Mouse (Mus musculus): Measurements from ENCODE around the gene Ncln. TPM values are rescaled to one million over a fixed set of nuclear protein-coding genes. Genes with fewer than 3 reads are reported as not detected.

The Ncln gene
- 10 to 100 TPM; 77.5 to 87.4 TPM for total RNA-seq (2021)
- long read RNA-seq, transcript Ncln-202 (14 exons, 2,841 nt), result minor isoform, 23 of 91 reads
- long read RNA-seq, transcript Ncln-201 (14 exons, 3,118 nt), result major isoform, 43 of 91 reads
- long read RNA-seq, partial matches to known transcripts, result 9 of 91 reads
- long read RNA-seq, other reads (novel, unspliced or antisense), result 16 of 91 reads

GRCm38 (mm10) chr10:81496264-81496901, at the start of gene Ncln:
Gene Ncln, minus strand, starts transcription at chr10:81496392.
- peak; percentile 97 to 100 for DNase-seq (ENCODE audit: low spot score in 2 of 2)

DNA sequence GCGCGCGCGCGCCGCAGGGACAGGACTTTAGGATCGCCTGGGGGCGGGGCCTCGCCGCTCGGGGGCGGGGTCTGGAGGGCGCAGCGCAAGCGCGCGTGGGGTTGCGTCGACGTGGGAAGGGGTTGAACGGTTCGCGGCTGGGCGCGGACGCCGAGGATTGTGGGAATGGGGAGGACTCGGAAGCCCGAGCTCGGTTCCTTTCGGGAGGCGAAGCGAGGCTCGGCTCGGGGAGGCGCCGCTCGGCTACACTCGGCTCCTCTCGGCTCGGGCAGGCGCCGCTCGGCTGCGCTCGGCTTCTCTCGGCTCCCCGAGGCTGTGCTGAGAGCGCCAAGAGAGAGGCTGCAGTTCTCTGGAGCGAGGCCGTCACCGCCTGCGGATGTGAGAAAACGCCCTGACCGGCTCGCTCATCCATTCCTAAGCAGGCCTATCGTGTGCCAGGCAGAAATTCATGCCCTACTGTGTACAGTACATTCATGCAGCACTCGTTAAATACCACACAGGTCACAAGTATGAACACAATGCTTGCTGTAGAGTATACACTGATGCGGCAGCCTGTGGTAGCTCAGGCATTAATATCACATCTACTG, 49.1 kb upstream of the Ncln start, which contains the start of gene Gna11:
Gene Gna11, minus strand, starts transcription at position 30 of the 587 bp plus-strand sequence.
- DNase-seq (ENCODE audit: low spot score in 2 of 2), result peak; percentile 100

GRCm38 (mm10) chr10:81544296-81545160, 48.3 kb upstream of the Ncln start:
- DNase-seq (ENCODE audit: low spot score in 2 of 2), result no peak

DNA sequence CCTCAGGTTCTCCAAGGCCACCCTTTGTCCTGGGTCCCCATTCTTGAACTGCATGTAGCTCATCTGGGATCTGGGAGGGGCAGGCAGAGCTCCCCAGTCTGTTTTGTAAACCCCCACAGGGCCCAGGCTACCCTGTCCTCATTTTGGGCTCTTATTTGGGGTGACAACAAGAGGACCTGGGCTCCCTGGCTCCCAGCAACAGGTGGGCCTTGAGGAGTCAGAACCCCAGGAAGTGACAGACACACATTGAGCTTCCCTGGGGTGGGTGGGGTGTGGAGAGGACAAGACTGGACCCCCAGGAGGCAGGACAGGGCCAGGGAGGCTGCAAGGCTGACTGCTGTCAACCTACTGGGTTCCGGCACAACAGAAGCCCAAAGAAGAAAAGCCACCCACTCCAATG, 47.4 kb upstream of the Ncln start:
- DNase-seq (ENCODE audit: low spot score in 2 of 2), result no peak

- no peak for DNase-seq (ENCODE audit: low spot score in 2 of 2)
Measured at GRCm38 (mm10) chr10:81542727-81543460, 46.7 kb upstream of the Ncln start.

DNA sequence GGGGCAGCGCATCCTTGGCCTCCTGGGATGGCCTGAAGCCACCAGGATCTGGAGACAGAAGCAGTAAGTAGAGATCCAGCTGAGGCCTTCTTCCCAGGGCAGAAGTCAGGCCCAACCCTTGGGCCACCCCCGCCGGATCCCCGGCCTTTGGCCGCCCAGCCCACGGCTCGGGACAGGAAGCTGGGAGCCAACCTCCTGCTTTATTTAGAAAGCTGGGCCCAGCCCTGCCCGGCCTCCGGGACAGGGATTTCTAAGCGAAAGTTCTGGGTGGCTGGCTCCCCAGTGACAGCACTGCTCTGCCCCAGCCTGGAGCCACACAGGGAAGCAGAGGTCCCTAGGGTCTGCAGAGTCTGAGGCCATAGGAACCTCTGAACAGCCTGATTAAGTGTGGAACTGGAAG, 45.6 kb upstream of the Ncln start:
- DNase-seq (ENCODE audit: low spot score in 2 of 2), result no peak

GRCm38 (mm10) chr10:81541363-81541762, 45.2 kb upstream of the Ncln start:
- DNase-seq (ENCODE audit: low spot score in 2 of 2), result no peak

- no peak for DNase-seq (ENCODE audit: low spot score in 2 of 2)
Measured at GRCm38 (mm10) chr10:81538321-81539048, 42.3 kb upstream of the Ncln start.

GRCm38 (mm10) chr10:81537429-81537828, 41.2 kb upstream of the Ncln start:
- no peak for DNase-seq (ENCODE audit: low spot score in 2 of 2)

- no peak for DNase-seq (ENCODE audit: low spot score in 2 of 2)
Measured at GRCm38 (mm10) chr10:81536734-81537133, 40.5 kb upstream of the Ncln start.

DNA sequence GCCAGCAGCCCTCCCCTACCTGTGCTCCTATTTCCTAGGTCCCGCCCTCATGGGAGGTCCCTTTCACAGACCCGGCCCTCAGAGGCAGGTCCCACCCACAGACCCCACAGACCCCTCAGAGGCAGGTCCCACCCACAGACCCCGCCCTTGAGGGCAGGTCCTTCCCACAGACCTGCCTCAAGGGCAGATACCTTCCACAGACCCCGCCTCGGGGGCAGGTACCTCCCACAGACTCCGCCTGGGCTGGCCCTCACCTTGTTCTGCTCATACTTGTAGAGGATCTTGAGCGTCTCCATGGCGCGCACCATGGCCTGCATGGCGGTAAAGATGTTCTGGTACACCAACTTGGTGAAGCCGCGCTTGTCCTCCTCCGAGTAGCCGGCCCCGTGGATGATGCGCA, 38.6 kb upstream of the Ncln start:
- no peak for DNase-seq (ENCODE audit: low spot score in 2 of 2)

- DNase-seq (ENCODE audit: low spot score in 2 of 2), result peak in 1 of 2 experiments; percentile 68
Measured at GRCm38 (mm10) chr10:81526779-81527178, 30.6 kb upstream of the Ncln start.

DNA sequence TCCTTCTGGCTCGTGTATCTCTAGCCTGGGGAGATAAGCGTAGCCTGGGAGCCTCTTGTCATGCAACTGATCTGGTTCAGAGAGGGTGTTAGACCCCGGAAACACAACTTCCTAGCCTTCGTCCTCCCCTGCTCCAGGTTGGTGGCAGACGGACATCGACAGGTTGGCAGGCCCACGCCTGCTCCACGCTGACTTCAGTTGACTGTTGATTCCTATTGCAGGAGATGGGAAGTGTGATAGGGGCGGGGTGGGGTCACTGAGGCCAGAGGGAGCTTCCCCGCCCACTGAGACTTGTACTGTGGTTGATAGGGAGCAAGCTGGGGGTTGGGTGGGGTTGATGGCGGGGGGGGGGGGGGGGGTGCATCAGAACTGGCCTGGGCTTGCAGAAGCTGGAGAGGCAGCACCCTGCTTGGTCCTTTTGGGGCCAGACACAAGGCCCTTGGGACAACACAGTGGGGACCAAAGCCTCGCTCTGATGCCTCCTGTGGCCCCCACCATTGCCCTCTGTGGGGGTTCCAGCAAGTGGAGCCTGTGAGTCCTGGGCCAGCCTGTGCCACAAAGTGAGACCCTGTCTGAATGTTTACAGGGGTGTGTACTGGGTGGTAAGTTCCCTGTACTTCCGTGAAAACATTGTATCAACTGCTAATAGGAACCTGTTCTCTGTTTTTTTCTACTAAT, 29.0 kb upstream of the Ncln start:
- no peak for DNase-seq (ENCODE audit: low spot score in 2 of 2)

DNA sequence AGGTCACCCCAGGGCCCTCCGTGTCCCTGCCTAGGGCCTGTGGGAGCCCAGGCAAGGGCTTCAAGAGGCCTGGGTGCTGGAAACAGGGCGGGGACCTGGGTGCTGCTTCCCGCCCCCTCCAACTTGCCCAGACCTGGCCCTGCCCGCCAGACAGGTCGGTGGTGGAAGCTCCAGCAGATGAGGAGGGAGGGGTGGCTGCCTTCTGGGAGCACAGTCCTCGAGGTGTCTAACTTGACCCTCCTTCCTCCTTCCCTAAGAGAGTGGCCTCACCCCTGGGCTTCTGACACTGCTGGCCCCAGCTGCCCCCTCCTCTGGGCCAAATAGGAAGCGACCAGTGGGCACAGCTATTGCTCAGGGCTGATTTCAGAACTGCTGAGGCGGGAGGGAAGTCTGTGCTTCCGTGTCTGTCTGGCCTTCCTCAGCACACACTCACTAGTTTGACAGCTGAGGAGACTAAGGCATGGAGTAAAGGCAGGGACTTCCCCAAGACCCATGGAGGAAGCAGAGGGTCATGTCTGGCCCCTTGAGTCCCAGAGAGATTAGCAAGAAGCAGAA, 27.9 kb upstream of the Ncln start, which contains the start of gene Gna15:
Gene Gna15, minus strand, starts transcription at position 175 of the 555 bp plus-strand sequence.
- no peak for DNase-seq (ENCODE audit: low spot score in 2 of 2)

GRCm38 (mm10) chr10:81523570-81523969, 27.4 kb upstream of the Ncln start:
- DNase-seq (ENCODE audit: low spot score in 2 of 2), result no peak

DNA sequence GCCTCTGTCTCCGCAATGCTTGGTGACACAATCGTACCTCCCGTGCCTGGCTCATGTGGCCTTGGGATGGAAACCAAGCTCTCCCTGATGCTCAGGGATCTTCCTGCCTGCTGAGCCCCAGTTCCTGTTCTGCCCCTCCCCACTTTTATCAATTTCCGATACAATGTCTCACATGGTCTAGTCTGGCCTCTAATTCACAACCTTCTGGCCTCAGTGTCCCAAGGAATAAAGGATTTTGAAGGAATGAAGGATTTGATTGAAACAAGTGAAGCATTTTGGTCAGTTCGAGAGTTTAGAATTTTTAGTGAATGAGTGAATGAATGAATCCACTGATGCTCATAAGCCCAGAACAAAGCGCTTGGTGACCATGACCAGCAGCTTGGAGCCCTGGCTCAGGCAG, 26.9 kb upstream of the Ncln start:
- no peak for DNase-seq (ENCODE audit: low spot score in 2 of 2)

GRCm38 (mm10) chr10:81519978-81520365, 23.8 kb upstream of the Ncln start:
- no peak for DNase-seq (ENCODE audit: low spot score in 2 of 2)

DNA sequence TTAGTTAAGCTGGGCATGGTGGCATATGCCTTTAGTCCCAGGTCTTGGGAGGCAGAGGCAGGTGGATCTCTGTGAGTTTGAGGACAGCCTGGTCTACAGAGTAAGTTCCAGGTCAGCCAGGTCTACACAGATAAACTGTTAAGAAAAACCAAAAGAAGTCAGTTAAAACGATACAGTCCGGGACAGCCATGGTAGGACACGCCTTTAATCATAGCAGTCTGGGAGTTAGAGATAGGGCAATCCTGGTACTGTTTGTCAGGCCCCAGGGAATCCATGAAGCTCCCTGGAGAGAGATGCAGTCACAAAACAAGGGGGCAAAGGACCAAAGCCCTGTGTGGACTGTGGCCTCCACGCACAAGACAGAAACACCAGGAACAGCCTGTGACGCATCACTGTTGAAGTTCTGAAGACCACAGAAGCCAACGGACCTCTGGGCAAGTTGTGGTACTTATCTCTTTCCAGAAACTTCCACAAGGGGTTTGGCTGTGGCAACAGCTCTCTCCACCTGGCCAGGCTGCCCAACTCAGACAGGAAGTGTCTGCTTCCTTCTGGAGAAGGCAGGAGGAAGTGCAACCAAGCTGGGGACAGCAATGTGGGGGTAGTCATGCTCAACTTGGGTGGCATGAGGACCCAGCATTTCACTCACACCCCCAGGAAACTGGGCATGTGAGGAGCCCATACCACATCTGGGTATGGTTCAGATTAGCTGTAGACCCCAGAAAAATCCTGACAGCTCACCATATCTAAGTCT, 23.2 kb upstream of the Ncln start:
- no peak for DNase-seq (ENCODE audit: low spot score in 2 of 2)

- peak in 1 of 2 experiments; percentile 76 for DNase-seq (ENCODE audit: low spot score in 2 of 2)
Measured at GRCm38 (mm10) chr10:81518546-81518945, 22.4 kb upstream of the Ncln start.

All from layer of hippocampus, adult 18-20 months (tissue).